Mouse (Mus musculus): Measurements from ENCODE around the gene Rbpj. TPM values are rescaled to one million over a fixed set of nuclear protein-coding genes. Genes with fewer than 3 reads are reported as not detected.

Gene Rbpj
- polyA plus RNA-seq, 1 experiment: 22.1 TPM

- H3K27ac ChIP-seq (ENCODE audit: insufficient read depth, low read length): no peak overlapping the region
- TF ChIP-seq POLR2A (IDR thresholded peaks at IDR 0.05; ENCODE audit: extremely low read depth, insufficient read depth, low read length): no peak
- TF ChIP-seq CTCF (IDR thresholded peaks at IDR 0.05; ENCODE audit: extremely low read depth, insufficient read depth, low read length): no peak
- H3K4me3 ChIP-seq (ENCODE audit: insufficient read depth, low read length): no peak overlapping the region
- no peaks in the 10 kb centered on the region; the same call in 1 of the 2 replicates for H3K4me1 ChIP-seq (ENCODE audit: control insufficient read depth, insufficient read depth, low read length)
These were observed 109.0 kb downstream of the Rbpj start for GRCm38 (mm10) chr5:53574883-53575442.

DNA sequence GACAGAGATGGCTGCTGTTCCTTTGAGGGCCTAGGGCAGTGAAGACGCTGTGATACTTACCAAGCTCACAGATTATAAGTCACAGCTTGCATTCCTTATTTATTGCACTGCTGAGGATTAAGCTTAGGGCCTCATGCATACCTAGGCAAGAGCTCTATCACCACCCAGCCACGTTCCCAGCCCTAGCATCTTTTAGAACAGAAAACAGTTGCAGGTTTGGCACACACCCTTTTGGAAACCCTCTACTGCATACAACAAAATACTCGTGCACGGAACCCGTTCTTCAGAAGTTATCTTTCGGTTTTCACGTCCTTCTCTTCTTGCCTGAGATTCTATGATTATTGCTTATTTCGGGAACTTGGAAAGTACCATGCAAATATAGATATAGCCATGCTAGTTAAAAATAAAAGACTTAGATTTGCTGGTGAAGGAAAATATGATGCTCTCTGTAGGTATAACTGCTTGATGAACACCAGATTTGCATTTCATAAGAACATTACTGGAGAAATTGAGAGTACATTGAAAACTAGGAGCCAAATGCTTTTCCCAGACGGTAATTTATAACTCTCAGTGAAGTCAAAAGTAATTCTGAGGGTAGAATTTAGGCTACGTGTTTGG lies 111.4 kb downstream of the Rbpj start:
- H3K4me3 ChIP-seq (ENCODE audit: insufficient read depth, low read length): no peak overlapping the region
- TF ChIP-seq POLR2A (IDR thresholded peaks at IDR 0.05; ENCODE audit: extremely low read depth, insufficient read depth, low read length): no peak
- no peak for TF ChIP-seq CTCF (IDR thresholded peaks at IDR 0.05; ENCODE audit: extremely low read depth, insufficient read depth, low read length)

GRCm38 (mm10) chr5:53584069-53584767 lies 118.3 kb downstream of the Rbpj start:
- peaks cover 1% of the 10 kb centered on the region; the same call in 1 of the 2 replicates for H3K4me1 ChIP-seq (ENCODE audit: control insufficient read depth, insufficient read depth, low read length)
- no peak overlapping the region for H3K27ac ChIP-seq (ENCODE audit: insufficient read depth, low read length)
- TF ChIP-seq CTCF (IDR thresholded peaks at IDR 0.05; ENCODE audit: extremely low read depth, insufficient read depth, low read length): no peak
- no peak for TF ChIP-seq POLR2A (IDR thresholded peaks at IDR 0.05; ENCODE audit: extremely low read depth, insufficient read depth, low read length)
- H3K4me3 ChIP-seq (ENCODE audit: insufficient read depth, low read length): no peak overlapping the region

More for the DNA sequence above, 111.4 kb downstream of the Rbpj start:
- H3K27ac ChIP-seq (ENCODE audit: insufficient read depth, low read length): no peak overlapping the region
- H3K4me1 ChIP-seq (ENCODE audit: control insufficient read depth, insufficient read depth, low read length): no peaks in the 10 kb centered on the region; the same call in 1 of the 2 replicates

DNA sequence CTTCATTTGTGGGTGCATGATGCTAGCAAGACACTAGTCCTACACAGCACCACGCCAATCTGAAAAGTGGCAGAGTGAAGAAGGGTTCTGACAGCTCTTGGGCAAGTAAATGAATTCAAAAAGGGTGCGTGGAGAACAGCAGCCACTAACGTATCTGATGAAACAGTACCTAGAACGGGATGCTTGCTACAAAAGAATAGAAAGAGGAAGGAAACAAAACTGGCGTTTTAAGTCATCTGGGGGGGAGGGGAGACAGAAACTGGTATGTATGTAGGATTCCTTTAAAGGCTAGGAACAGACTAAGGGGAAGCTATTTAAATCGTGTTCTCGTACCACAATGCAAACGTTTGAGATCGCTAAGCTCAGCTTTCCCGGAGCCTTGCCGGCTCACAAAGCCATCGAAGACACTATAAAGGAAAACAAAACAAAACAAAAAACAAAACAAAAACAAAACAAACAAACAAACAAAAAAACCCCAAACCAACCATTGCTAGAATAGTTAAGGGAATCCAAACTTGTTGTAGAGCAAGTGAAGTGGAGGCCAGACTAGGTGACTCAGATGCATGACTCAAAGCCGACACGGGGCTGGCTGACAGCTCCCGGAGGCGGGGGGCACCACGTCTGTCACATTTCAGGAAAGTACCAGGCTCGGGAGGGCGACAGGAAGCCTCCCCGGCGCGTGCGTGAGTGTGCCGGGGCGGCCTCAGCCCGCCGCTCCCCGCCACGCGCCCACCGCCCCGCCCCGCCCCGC lies 122.6 kb downstream of the Rbpj start:
- TF ChIP-seq CTCF (IDR thresholded peaks at IDR 0.05; ENCODE audit: extremely low read depth, insufficient read depth, low read length): no peak
- TF ChIP-seq POLR2A (IDR thresholded peaks at IDR 0.05; ENCODE audit: extremely low read depth, insufficient read depth, low read length): 0 out of 2 replicates have a peak, but pooled peaks have one; percentile 16
- Histone ChIP-seq H3K4me3 (ENCODE audit: insufficient read depth, low read length) (peak overlapping the region; percentile 69), H3K27ac (ENCODE audit: insufficient read depth, low read length) (no peak overlapping the region), H3K4me1 (ENCODE audit: control insufficient read depth, insufficient read depth, low read length) (peaks cover 3% of the 10 kb centered on the region; the same call in 1 of the 2 replicates)

DNA sequence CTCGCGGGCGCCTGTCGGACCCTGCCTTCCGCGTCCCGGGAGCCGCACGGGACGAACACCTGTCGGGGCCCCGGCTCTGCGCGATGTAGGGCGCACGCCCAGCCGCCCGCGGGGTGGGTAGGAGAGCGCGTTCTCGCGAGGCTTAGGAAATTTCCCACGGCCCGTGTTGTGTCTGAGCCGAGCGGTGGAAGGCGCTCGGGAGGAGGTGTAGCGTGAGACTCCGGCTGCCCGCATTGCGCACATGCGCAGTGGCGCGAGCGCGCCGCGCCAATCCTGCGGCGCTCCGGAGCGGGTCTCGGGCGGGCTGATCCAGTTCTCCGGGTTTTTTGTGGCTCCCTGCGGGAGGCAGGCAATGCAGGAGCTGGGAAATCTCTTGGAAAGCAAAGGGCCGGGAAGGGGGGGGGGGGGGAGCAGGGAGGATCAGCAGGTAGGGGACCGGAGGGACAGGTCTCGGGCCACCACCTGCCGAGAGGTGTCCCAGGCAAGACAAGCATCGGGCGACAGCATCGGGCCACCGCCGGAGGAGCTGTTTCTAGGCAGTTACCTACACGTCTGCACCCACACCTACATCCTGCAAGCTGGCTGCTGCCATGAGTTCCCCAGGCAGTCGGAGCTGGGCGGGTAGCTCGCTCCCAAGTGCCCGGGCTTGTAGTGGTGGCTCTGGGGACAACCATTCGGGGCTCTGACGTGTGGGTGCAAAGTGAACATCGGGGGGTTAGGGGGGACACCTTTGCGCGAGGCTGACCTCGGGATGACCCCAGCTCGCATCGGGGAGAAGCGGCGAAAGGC lies 123.4 kb downstream of the Rbpj start:
- peaks cover 6% of the 10 kb centered on the region; the same call in 1 of the 2 replicates for H3K4me1 ChIP-seq (ENCODE audit: control insufficient read depth, insufficient read depth, low read length)
- TF ChIP-seq POLR2A (IDR thresholded peaks at IDR 0.05; ENCODE audit: extremely low read depth, insufficient read depth, low read length) (no peak), CTCF (IDR thresholded peaks at IDR 0.05; ENCODE audit: extremely low read depth, insufficient read depth, low read length) (no peak)
- peak overlapping the region; percentile 69 for H3K4me3 ChIP-seq (ENCODE audit: insufficient read depth, low read length)
- peak overlapping the region; percentile 90 for H3K27ac ChIP-seq (ENCODE audit: insufficient read depth, low read length)

GRCm38 (mm10) chr5:53590179-53590765 lies 124.3 kb downstream of the Rbpj start:
- TF ChIP-seq CTCF (IDR thresholded peaks at IDR 0.05; ENCODE audit: extremely low read depth, insufficient read depth, low read length) (no peak), POLR2A (IDR thresholded peaks at IDR 0.05; ENCODE audit: extremely low read depth, insufficient read depth, low read length) (peak; percentile 54)
- Histone ChIP-seq H3K27ac (ENCODE audit: insufficient read depth, low read length) (peak overlapping the region; percentile 90), H3K4me3 (ENCODE audit: insufficient read depth, low read length) (peak overlapping the region; percentile 69), H3K4me1 (ENCODE audit: control insufficient read depth, insufficient read depth, low read length) (peaks cover 6% of the 10 kb centered on the region; the same call in 1 of the 2 replicates)

- Histone ChIP-seq H3K4me3 (ENCODE audit: insufficient read depth, low read length) (peak overlapping the region; percentile 69), H3K27ac (ENCODE audit: insufficient read depth, low read length) (peak overlapping the region; percentile 86; the same call in 1 of the 2 replicates), H3K4me1 (ENCODE audit: control insufficient read depth, insufficient read depth, low read length) (peaks cover 6% of the 10 kb centered on the region; the same call in 1 of the 2 replicates)
- no peak for TF ChIP-seq CTCF (IDR thresholded peaks at IDR 0.05; ENCODE audit: extremely low read depth, insufficient read depth, low read length)
These were observed 125.1 kb downstream of the Rbpj start for GRCm38 (mm10) chr5:53590875-53591682.

- H3K4me1 ChIP-seq (ENCODE audit: control insufficient read depth, insufficient read depth, low read length): peaks cover 6% of the 10 kb centered on the region; the same call in 1 of the 2 replicates
- no peak overlapping the region for H3K27ac ChIP-seq (ENCODE audit: insufficient read depth, low read length)
- peak overlapping the region; percentile 69 for H3K4me3 ChIP-seq (ENCODE audit: insufficient read depth, low read length)
- TF ChIP-seq CTCF (IDR thresholded peaks at IDR 0.05; ENCODE audit: extremely low read depth, insufficient read depth, low read length) (no peak), POLR2A (IDR thresholded peaks at IDR 0.05; ENCODE audit: extremely low read depth, insufficient read depth, low read length) (no peak)
These were observed 125.7 kb downstream of the Rbpj start for GRCm38 (mm10) chr5:53591683-53592050.
